Mouse (Mus musculus) kidney, adult 11 months (tissue): ENCODE data around the gene Tbpl2.

Experiments
- DNase-seq: peaks from one replicate; pipeline ENCODE4 v3.0.0; 2022

Gene Tbpl2

DNA sequence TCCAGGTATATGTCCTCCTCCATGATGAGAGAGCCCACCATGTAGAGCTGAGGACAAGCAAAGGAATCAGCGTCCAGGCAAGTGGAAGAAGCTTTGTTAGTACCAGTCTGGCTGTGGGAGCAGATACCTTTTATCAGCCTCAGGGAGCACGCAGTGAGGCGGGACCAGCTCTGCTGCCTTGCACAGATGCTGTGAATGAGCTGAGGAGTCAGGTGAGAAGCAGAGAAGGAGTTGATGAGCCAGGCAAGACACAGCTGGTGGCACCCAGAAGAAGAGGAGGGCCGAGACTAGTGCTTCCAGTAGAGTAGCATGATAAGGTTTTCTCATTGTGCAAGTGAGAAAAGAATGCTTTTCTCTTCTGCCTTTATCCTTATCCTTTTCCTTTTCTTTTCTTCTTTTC, at the start of gene Tbpl2:
Tbpl2 (minus strand) TSS at position 101 of the 400 bp plus-strand sequence.
- no peak for DNase-seq

GRCm38 (mm10) chr2:24134373-24134772, 38.0 kb upstream of the Tbpl2 start:
- DNase-seq: no peak

- no peak for DNase-seq
Observed at GRCm38 (mm10) chr2:24109085-24109484, 12.7 kb upstream of the Tbpl2 start.

DNA sequence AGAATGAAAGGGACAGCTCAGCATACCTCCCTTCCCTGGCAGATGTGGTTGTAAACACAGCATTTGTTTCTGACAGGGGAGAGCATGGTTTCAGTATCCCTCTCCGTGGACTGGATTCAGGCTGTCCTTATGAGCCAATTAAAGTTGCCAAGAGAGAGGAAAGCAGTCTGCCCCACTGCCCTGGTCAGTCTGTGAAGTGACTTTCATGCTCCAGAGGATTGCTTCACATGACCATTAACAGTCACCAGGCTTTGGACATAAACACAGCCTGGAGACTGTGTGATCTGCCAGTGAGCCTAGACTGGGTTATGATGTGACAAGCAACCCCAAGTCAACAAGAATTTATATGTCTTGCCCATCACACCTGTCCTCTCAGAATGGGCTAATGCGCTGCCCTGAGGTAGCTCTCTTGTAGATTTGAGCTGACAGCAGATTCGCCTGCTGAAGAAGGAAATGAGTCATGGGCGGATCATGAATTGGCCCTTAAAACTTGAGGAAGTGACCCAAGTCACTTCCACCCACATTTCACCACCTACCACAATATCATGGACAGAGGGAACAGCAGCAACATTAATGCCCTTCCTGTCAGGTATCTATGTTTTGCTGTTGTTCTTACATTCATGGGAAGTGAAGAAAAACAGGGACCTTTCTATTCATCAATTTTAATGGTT, 7.4 kb upstream of the Tbpl2 start:
- DNase-seq: peak; percentile 57

DNA sequence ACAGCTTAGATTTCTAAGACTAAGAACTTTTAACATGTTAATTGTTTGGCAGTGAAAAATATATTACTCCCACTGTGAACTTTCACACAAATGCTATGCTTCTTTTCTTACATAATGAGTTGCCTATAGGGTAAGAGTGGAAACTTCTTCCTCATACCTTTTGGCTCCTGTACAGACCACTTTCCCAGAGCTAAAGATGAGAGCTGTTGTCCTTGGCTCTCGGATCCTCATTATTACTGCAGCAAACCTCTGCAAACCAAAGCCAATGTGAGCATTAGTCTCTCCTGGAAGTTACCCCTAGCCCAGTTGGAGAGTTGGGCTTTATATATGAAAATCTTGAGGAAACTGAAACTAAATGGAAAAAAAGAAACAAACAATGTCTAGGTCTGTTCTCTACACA, 5.5 kb downstream of the Tbpl2 start:
- DNase-seq: no peak

DNA sequence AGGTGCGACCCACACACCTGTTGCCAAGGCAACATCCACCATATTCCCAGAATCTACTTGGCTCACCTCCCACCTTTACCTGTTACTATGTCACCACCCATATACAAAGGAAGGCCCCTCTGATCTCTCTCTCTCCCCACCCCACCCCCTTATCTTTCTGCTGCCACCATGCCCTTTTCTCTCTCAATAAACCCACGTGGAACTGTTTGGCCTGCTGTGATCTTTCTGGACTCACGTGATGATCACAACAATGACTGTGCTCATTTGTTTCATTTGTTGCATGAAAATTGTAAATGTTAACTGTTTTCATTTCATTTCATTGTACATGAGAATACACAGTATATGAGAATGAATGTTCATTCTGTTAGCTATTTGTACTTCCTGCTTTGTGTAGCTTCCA, 45.9 kb downstream of the Tbpl2 start:
- DNase-seq: no peak

GRCm38 (mm10) chr2:24049344-24049990, 46.9 kb downstream of the Tbpl2 start, which contains the start of gene Hnmt:
Hnmt (minus strand) TSS chr2:24049394.
- peak; percentile 11 for DNase-seq

DNA sequence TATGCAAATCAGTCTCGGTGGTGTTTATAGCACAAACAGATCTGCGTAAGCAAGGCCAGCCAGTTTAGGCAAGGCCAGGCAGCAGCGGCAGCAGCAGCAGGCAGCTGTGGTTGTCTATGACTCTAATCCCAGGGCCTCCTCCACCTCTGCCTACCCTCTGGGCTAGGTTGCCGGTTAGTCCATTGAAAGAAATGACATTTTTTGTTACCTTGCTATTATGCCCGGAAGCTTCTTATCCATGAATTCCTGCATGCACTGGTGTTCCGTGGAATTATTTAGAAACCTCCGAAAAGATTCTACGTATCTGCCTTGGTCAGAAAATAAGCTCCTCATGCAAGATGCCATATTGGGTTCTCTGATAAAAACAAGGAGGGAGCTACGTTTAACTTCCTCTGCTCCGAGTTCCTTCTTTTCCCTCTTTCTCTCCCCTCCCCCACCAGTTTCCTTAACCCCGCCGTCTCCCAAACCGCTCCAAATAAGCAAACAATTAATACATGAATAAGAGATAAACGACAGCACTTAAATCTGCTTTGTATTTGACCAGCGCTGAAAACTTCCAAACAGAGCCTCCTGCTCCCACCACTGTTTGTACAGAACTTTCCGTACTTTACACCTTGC, 47.8 kb downstream of the Tbpl2 start:
- peak; percentile 86 for DNase-seq

DNA sequence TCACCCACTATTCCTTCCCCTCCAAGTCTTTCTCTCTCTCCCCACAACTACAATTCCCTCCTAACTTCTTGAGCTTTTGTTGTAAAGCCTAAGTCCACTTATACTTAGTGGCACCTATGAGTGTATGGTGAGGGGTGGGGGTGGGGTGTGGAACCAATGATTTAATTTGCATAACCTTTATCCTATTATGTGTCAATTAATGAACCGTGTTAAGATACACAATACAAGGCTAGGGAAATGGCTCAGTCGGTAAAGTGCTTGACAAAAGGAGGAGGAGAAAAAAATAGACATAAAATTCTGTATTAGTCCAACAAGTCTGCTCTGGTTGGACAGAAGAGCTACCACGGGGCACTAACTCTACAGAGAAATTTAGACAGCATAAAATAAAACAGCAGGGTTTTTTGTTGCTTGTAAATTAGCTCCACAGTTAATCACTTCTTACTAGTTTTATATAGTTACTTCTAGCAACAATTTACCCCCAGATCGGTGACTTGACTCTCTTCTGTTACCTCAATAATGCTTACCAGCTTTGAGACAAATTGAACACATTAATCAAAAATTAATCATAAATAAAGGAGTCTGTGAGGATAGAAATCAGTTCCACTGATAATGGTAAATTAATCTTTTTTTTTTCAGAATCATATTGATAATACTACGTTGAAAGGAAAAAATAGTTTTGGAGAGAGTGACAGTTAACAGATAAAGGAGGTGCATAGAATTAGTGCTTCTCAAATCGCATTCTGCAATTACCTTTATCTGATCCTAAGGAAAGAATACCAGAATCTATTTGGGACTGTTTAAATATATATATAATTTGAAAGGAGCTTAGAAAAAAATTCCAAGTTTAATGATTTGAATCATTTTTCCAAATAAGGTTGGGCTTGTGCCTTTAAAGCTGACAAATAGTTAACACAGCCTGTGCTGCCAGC, 48.6 kb downstream of the Tbpl2 start:
- DNase-seq: no peak

GRCm38 (mm10) chr2:24042901-24043300, 53.5 kb downstream of the Tbpl2 start:
- DNase-seq: no peak

DNA sequence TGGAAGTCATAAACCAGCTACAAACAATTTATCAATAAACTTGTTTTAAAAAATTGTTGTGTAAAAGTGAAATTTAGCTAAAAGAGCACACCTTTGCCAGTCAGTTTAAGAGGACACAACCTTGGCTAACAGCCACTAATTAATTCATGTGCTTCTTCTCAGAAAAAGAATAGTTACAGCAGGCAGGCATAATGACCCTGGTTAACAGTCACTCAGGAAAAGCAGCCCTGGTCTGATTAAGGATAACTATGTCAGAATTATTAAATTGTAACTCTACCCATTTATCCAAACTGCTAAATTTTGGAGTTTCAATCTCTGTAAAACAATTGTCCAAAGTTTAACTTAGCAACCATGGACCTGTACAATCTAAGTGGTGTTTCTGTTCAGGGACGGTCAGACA, 55.9 kb downstream of the Tbpl2 start:
- DNase-seq: no peak
